Mouse (Mus musculus) ES-Bruce4 (cell line): Measurements from ENCODE around the gene Rpl22. TPM values are rescaled to one million over a fixed set of nuclear protein-coding genes. Genes with fewer than 3 reads are reported as not detected.

Experiments
- H3K27ac ChIP-seq: 2 replicates; pipeline ENCODE4 v1.5.1; 2012; ENCODE audit warnings: low read length, inconsistent platforms; ENCODE audit not compliant: insufficient read depth
- H3K27me3 ChIP-seq: 2 replicates; pipeline ENCODE4 v1.6.1; 2012; ENCODE audit warnings: mild to moderate bottlenecking, low read length, inconsistent platforms; ENCODE audit not compliant: control insufficient read depth, poor library complexity, insufficient read depth, severe bottlenecking
- H3K36me3 ChIP-seq: 2 replicates; pipeline ENCODE4 v1.6.1; 2012; ENCODE audit warnings: inconsistent platforms, mild to moderate bottlenecking, low read length, moderate library complexity; ENCODE audit not compliant: control insufficient read depth, poor library complexity, insufficient read depth, severe bottlenecking
- H3K4me1 ChIP-seq: one replicate; pipeline ENCODE4 v1.8.1; 2011; ENCODE audit warnings: low read length; ENCODE audit not compliant: control insufficient read depth, insufficient read depth
- H3K4me3 ChIP-seq: 2 replicates; pipeline ENCODE4 v1.5.1; 2011; ENCODE audit warnings: low read depth, mild to moderate bottlenecking, low read length
- H3K9ac ChIP-seq: 2 replicates; pipeline ENCODE4 v1.6.1; 2012; ENCODE audit warnings: low read depth, mild to moderate bottlenecking, inconsistent platforms; ENCODE audit not compliant: poor library complexity, severe bottlenecking
- H3K9me3 ChIP-seq: replicated peaks from 2 replicates; pipeline ENCODE4 v1.6.1; 2012; ENCODE audit warnings: mild to moderate bottlenecking, low read length, inconsistent platforms; ENCODE audit not compliant: control insufficient read depth, poor library complexity, insufficient read depth, severe bottlenecking
- CTCF ChIP-seq: IDR thresholded peaks from one replicate; pipeline ENCODE4 v1.8.1; 2011; ENCODE audit warnings: low read depth, low read length
- EP300 ChIP-seq: IDR thresholded peaks from 2 replicates; pipeline ENCODE4 v1.6.1; 2011; ENCODE audit warnings: low read depth, low read length; ENCODE audit not compliant: insufficient read depth
- POLR2A ChIP-seq: IDR thresholded peaks from one replicate; pipeline ENCODE4 v1.8.1; 2011; ENCODE audit warnings: low read length; ENCODE audit not compliant: insufficient read depth
- polyA plus RNA-seq: library from polyadenylated mRNA; stranded (reverse); fragments of >200 nt; gene quantifications from 2 replicates; pipeline ENCODE4 v1.2.4, GENCODE M21; 2011; ENCODE audit warnings: low read depth; ENCODE audit not compliant: missing spikeins, insufficient read depth, insufficient read length

Gene Rpl22
- polyA plus RNA-seq, 1 experiment, result 1,978 TPM

DNA sequence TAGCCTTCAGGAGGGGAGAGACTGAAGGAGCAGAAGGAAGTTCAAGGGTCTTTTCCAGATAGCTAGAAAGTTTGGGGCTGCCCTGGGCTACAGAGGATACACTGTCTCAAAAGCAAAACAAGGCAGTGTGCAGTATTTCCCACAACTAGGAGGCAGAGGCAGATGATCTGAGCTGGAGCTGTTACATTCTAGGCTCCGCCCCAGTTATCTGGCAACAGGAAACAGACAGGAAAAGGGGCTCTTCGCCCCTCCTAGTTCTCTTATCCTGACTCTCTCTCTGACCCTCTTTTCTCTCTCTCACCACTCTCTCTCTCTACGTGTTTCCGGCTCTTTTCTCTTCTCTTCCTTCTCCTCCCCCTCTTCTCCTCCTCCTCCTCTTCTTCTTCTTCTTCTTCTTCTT, 29.6 kb upstream of the Rpl22 start:
- peaks cover 5% of the 10 kb centered on the region for H3K4me1 ChIP-seq
- no peaks in the 10 kb centered on the region for H3K27me3 ChIP-seq
- no peak overlapping the region for H3K27ac ChIP-seq
- H3K9me3 ChIP-seq, result no peaks in the 10 kb centered on the region
- no peak overlapping the region for H3K4me3 ChIP-seq
- H3K9ac ChIP-seq, result peak overlapping the region; percentile 36; the same call in 1 of the 2 replicates
- TF ChIP-seq POLR2A, result no peak
- TF ChIP-seq EP300, result no peak
- TF ChIP-seq CTCF, result no peak
- H3K36me3 ChIP-seq, result no peaks in the 10 kb centered on the region

DNA sequence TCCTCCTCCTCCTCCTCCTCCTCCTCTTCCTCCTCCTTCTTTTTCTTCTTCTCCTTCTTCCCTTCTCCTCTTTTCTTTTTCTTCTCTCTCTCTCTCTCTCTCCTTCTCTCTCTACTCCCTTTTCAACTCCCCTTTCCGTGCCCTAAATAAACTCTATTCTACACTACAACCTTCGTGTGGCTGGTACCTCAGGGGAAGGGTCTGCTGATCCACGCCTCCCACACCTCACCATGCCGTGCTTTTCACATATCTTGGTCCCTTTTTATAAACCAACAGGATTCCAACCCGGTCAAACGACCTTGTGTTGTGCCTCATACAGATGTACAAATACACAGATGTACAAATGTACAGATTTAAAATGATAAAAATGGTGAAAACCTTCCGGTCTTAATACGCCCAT, 29.2 kb upstream of the Rpl22 start:
- peak overlapping the region; percentile 46 for H3K4me3 ChIP-seq
- H3K27ac ChIP-seq, result 0 out of 2 replicates have a peak overlapping the region, but pooled peaks have one; percentile 12
- TF ChIP-seq POLR2A, result no peak
- TF ChIP-seq CTCF, result no peak
- no peak for TF ChIP-seq EP300
- peaks cover 2% of the 10 kb centered on the region for H3K4me1 ChIP-seq
- no peaks in the 10 kb centered on the region for H3K9me3 ChIP-seq
- H3K36me3 ChIP-seq, result no peaks in the 10 kb centered on the region
- peak overlapping the region; percentile 47 for H3K9ac ChIP-seq
- no peaks in the 10 kb centered on the region for H3K27me3 ChIP-seq

DNA sequence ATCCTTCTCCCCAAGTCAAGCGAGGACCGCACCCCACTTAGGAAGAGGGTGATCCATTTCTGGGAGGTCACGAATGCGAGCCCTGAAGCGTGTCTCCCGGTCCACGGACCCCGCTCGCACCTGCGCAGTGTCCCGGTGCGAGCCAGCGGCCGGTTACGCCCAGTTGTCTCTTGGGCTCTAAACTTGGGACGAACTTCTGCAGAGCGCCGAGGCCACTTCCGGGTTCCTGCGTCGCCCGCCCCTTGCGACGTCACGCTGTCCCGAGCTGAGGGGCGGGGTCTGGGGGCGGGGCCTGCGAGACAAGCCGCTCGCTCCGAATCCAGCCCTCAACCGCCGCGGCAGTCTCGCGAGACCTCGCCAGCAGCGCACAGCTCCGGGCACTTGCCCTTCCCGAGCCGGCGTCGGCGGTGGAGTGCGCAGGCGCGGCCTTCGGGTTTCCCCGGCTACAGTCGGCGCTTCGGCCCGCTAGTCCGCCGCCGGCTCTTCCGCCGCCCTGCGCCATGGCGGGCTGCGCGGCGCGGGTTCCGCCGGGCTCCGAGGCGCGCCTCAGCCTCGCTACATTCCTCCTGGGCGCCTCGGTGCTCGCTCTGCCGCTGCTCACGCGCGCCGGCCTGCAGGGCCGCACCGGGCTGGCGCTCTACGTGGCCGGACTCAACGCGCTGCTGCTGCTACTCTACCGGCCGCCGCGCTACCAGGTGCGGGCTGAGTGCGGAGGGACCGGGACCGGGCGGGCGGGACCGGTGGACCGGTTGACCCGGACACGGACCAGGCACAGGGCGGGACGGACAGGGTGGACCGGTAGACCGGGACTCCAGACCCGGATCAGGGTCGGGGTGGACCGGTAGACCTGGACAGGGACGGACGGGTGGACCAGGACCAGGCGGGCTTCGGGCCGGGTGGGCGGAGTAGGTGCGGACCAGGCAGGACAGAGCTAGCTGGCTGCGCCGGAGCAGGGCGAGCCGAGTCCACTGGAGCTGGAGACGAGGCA, 28.4 kb upstream of the Rpl22 start, which contains the start of gene Icmt:
Gene Icmt, plus strand, starts transcription at position 354 of the 988 bp plus-strand sequence.
- Histone ChIP-seq H3K9me3 (no peaks in the 10 kb centered on the region), H3K4me3 (peak within 1 kb of the TSS; percentile 89), H3K27me3 (no peaks in the 10 kb centered on the region), H3K4me1 (peaks cover 1% of the 10 kb centered on the region), H3K27ac (0 out of 2 replicates have a peak within 1 kb of the TSS, but pooled peaks have one; percentile 12), H3K36me3 (no peaks in the 10 kb centered on the region), H3K9ac (peak within 1 kb of the TSS; percentile 83)
- peak; percentile 54 for TF ChIP-seq POLR2A
- 0 out of 2 replicates have a peak, but pooled peaks have one; percentile 38 for TF ChIP-seq EP300
- TF ChIP-seq CTCF, result no peak

DNA sequence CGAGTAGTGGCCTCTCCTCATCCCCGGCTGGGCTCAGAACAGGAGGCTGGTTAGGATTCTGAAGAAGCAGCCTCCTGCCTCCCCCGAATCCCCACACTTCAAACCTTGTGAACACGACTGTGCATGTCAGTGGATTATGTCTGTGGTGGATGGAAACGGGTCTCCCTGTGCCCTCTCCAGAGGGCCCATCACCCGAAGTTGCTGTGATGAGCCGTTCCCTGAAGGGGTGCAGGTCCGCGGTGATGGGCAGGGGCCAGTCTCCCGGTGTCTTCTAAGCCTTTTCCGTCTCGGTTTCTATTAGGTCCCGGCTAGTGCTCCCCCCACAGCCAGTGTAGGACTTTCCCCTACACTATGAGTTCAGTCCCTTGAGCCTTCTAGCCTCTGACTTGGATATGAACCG, 26.7 kb upstream of the Rpl22 start:
- no peaks in the 10 kb centered on the region for H3K36me3 ChIP-seq
- H3K27ac ChIP-seq, result no peak overlapping the region
- TF ChIP-seq CTCF (no peak), POLR2A (no peak), EP300 (no peak)
- H3K27me3 ChIP-seq, result no peaks in the 10 kb centered on the region
- no peaks in the 10 kb centered on the region for H3K4me1 ChIP-seq
- H3K9ac ChIP-seq, result no peak overlapping the region
- H3K4me3 ChIP-seq, result no peak overlapping the region
- H3K9me3 ChIP-seq, result no peaks in the 10 kb centered on the region

DNA sequence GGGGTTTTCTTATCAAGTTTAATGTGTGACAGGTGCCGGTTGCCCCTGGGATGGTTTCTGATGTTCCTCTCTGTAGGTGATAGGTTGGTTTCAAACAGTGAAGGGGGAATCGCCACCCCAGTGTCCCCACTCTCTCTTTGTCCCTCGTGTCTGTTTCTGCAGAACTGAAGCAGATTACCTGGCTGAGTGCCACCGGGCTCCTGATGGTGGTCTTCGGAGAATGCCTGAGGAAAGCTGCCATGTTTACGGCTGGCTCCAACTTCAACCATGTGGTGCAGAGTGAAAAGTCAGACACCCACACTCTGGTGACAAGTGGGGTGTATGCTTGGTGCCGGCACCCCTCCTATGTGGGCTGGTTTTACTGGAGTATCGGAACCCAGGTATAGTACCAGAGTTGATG, 25.2 kb upstream of the Rpl22 start:
- Histone ChIP-seq H3K27me3 (no peaks in the 10 kb centered on the region), H3K27ac (no peak overlapping the region), H3K9ac (no peak overlapping the region), H3K9me3 (no peaks in the 10 kb centered on the region), H3K4me1 (no peaks in the 10 kb centered on the region), H3K4me3 (no peak overlapping the region), H3K36me3 (no peaks in the 10 kb centered on the region)
- TF ChIP-seq CTCF (no peak), EP300 (no peak), POLR2A (no peak)

DNA sequence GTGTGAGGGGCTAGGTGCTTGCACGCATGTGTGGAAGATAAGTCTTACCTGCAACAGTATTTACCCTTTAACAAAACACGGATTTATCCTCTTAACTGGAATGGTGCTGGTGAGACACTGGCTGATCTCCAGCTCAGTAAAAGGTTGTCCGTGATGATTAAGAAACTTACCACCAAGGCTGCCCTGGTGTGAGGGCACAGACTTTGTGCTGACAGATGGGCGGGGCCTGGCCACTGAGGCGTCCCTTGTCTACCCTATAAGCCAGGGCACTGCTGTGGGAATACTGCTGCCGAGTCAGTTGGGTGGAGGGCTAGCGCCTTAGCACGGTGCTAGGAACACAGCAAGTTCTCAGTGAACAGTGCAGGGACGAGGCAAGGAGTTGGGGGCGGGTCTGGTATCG, 23.5 kb upstream of the Rpl22 start:
- H3K27ac ChIP-seq, result no peak overlapping the region
- no peaks in the 10 kb centered on the region for H3K27me3 ChIP-seq
- TF ChIP-seq POLR2A, result no peak
- TF ChIP-seq CTCF, result no peak
- H3K9ac ChIP-seq, result no peak overlapping the region
- no peaks in the 10 kb centered on the region for H3K36me3 ChIP-seq
- no peak overlapping the region for H3K4me3 ChIP-seq
- no peaks in the 10 kb centered on the region for H3K4me1 ChIP-seq
- no peaks in the 10 kb centered on the region for H3K9me3 ChIP-seq
